Mouse (Mus musculus) urinary bladder, postnatal 36 days (tissue): Measurements from ENCODE around the gene Timm44.
A peak's percentile ranks its signal among the peaks of the same experiment; 100 is the strongest.

Experiments used
- DNase-seq, 2 experiments: peaks; one replicate each; pipeline ENCODE4 v3.0.0; 2022; ENCODE audit warnings: low spot score in 2 of 2, mixed read lengths in 1 of 2

Timm44 gene

DNA sequence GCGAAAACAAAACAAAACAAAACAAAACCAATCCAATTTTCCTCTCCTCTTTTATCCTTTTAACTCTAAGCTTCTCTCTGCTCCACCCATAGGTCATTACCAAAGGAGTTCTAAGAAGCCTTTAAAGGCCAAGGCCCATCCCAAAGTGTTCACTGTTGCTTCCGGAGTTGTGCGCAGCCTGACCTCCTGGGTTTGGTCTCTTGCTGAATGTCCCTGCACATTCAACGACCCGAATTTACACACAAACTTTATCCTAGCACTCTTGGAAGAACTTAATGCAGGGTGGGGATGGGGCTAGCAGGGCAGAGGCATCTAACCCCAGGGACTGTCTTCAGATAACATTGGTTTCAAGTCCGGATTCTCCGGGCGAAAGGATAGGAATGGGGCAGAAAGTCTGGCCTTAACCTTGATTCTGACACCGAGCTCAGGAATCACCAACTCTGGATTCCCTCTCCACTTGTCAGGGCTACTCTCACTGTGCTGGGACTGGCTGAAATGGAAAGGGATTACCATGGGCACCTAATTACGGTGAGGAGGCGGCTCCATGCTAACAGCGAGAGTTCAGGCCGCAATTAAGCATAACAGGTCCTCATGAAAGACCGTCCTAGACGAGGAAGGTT, 37.8 kb downstream of the Timm44 start:
- DNase-seq: no peak

DNA sequence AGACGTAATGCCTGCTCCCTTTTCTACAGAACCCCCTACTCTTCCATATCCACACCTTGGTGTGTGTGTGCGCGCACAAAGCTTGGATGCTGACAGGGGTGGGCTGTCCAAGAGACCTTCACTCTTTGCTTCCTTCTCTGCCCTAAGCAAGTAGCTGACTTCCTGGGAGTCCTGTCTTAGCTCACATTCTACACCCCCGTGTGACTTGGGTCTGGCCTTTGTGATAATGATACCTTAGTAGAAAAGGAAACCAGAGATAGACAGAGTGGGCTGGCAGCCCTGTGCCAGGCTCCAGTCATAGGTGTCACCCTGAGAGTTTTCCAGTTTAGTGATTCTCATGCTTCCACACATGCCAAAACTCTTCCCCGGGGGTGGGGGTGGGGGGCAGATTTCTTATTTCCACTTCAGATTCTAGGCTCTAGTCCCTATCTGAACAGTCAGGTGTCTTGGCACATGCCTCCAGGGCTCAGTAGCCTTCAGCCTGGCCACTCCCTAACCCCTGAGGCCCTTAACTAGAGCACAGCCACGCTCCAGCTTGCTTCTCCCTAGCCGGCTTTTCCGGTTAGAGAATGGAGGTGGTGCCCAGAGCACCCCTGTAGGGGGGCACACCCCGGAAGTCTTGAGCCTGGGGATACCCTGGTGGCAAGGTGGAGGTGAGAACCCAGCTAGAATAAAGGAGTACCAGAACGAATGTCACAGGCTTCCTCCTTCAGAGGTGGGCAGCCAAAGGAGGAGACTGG, 44.9 kb downstream of the Timm44 start:
- DNase-seq: peak; percentile 70 to 78

DNA sequence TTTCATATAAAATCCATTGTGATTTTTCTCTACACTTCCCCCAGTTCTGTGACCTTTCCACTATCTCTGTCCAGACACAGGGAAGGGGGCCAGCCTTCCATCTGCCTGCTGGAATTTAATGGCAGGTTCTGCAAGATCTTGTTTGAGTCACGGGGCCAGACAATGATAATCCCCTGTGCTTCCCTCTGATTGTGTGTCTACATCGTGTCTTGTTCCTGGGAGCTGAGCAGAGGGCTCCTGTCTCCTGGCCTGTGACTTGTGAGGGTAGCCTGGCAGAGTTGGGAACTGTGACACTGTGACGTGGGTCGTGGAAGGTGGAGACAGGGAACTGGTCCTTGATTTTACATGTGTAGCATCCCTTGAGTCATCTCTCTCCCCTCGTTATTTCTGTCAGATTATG, 45.9 kb downstream of the Timm44 start:
- no peak for DNase-seq

DNA sequence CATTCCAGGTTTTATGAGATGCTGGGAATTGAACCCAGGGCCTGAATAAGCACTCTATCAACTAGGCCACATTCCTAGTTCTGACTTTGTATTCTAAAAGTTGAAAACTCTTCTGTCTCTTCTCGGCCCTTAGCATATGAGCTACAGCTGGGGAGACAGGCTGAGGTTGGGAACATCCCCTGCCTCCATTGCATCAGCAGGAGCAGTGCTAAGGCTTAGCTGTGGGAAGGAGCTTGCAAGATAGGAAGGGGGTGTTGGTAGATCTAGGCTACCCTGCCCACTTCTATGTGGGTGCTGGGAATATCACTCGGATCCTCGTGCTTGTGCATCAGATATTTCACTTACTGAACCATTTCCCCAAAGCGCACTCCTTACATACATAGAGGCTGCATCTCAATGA, 47.8 kb downstream of the Timm44 start:
- no peak for DNase-seq

DNA sequence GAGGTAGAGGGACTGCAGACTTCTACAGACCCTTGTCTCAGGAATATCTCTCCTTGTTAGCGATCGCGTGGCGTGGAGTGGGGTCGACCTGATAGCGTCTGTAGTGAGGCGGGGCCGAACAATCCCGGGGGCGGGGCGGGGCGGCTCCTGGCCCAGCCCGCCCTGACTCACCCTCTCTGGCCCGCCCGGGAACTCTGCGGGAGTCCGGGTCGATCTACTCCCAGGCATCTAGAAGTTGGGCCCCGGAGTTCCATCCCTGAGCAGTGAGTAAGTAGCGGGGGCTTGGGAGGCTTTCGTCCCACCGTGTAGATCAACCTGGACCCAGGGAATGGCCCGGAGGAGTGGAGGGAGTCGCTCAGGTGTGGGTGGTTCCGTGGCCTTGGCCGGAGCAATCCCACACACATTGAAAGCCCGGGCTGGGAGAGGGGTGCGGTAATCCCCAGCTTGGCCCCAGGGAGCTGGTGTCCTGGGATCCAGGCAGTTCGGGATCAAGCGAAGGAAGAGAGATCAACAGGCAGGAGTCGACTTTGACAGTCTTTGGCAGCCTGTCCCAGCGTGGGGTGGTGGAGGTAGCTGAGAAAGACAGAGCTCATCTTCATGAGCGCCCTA, 48.9 kb downstream of the Timm44 start, which contains the start of gene Lrrc8e:
Lrrc8e (plus strand) TSS at position 89 of the 609 bp plus-strand sequence.
- peak; percentile 45 to 52 for DNase-seq

DNA sequence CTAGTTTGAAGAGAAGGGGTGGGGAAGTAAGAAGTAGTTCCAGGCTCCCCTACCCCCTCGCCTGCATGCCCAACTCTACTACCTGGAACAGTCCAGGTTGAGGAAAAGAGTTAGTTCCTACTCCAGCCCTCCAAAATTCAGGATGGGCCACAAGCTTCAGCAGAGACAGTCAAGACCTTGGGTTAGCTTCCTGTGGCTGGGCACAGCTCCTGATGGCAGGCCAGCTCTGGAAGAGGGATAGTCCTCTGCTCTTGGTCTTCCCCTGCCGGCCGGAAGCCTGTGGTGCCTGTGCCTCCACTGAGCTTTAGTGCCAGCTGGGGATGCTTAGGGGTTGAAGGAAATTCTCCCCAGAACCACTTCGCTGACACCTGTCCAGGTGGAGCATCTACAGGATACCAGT, 49.4 kb downstream of the Timm44 start:
- DNase-seq: no peak

DNA sequence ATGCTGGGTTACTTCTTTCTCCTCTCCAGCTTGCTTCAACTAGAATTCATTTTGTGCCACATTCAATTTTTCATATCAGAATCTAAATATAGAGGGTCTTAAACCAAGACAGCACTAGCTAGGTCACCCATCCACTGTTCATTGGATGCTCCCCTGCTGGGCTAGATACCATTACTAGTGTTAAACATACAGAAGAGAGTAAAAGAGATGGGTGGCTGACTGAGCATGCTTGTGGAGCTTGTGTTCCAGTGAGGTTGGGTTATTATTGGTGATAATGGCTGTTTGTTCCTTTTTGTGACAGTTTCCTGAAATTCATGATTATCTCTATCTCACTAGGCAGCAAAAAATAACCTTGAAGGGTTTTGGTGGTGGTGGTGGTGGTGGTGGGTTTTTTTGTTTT, 53.7 kb downstream of the Timm44 start:
- no peak for DNase-seq

DNA sequence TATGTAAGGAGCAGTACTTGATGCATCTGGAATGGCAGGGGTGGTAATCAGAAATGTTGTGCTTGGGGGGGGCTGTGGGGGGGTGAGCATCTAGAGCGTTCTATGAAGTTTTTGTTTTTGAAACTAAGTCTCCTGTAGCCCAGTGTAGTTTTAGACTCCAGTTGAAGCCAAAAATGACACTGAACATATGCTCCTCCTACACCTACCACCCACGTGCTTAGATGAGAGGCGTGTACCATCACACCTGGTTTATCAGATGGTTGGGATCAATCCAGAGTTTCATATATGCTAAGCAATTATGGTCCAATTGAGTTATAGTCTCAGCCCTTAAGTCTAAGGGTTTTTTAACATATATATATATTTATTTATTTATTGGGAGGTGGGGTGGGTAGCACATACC, 56.1 kb downstream of the Timm44 start:
- no peak for DNase-seq

DNA sequence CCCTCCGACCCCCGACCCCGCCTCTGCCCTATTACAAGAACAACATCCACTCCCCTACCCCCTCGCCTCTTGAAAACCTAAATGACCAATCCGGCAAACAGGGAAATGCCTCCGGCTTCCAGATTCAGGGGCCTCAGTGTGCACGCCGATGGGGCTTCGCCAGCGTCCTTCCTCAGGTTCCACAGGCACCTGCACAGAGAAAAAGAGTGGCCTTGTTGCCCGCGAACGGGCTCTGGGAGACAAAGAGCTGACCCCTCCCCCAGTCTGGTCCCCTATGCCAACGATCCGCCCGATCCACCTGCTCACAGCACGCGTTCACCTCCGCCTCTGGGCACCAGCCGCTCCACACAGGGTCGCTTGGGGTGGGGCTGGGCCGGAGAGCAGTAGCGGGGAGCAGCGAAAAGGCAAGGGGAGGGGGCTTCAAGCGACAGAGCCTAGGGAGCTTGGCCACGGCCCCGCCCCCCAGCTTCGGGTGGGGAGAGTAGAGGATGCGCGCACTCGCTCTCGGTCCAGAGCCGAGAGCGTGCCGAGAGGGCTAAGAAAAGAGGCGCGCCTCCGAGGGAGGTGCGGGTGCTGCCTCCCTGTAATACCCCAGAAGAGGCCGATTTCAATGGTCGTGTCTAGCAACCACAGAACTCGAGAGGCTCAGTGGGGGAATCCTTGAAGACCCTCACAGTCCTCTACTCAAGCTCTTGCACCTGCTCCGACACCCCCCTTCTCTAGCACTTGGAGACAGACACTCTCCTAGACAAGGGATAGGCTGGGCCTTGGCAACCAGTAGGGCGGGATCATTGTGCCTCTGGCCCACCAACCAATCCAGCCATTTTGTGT, 58.7 kb downstream of the Timm44 start, which contains the start of gene Prr36:
Prr36 (minus strand) TSS at position 669 of the 831 bp plus-strand sequence.
- DNase-seq: no peak

DNA sequence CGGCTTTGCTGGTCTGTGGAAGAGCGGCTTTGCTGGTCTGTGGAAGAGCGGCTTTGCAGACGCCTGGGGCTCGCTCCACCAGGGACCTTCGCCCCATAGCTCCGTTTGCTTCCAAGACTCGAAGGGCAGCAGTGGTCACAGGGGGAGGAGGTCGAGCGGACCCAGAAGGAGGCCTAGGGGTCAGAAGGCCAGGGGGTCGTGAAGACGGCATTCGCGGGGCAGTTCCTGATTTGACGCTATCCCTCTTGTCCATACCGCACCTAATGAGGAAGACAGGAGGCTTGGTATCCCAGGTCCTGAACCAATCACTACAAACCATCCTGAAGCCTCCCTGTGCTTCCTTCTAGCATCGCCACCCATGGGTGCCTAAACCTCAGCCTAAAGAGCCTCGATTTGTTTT, 59.4 kb downstream of the Timm44 start:
- no peak for DNase-seq

DNA sequence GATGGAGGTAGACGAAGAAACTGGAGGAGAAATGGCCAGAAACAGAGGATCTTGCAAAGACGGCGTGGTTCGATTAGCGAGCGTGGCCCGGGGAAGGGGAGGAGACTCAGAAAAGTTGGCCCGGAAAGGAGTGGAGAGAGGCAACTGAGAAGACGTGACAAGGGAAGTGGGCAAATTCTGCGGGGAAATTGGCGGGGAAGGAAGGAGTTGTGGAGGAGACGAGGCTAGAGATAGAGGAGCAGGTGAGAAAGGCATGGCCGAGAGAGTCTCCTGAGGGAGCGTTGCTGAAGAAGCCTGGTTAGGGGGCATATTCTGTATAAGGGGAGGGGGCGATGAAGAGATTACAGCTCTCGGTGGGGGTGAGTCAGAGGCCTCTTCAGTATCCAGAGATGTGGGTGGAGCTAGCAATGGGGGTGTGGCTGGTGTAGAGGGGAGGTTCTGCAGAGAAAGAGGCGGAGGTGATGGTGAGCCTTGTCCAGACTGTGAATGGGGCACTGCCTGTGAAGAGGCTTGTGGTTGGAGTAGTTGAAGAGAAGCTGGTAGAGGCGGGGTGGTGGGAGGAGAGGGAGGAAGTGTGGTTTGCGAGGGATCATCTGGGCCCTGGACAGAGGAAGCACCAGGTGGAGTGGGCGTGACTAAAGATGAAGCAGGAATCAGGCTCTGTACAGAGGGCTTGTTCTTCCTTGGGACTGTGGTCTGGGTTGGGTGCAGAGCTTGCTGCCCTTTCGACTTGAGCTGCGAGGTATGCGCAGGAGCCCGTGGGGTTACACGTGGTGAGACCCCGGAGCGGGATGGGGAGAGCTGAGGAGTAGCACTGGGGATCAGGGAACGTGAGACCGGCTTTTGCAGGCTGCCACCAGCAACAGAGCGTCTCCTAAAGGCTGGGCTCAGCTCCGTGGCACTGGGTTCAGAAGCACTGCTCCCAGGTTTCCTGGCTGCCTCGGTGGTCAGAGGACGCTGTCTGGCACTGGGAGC, 61.4 kb downstream of the Timm44 start:
- peak; percentile 67 to 76 for DNase-seq

DNA sequence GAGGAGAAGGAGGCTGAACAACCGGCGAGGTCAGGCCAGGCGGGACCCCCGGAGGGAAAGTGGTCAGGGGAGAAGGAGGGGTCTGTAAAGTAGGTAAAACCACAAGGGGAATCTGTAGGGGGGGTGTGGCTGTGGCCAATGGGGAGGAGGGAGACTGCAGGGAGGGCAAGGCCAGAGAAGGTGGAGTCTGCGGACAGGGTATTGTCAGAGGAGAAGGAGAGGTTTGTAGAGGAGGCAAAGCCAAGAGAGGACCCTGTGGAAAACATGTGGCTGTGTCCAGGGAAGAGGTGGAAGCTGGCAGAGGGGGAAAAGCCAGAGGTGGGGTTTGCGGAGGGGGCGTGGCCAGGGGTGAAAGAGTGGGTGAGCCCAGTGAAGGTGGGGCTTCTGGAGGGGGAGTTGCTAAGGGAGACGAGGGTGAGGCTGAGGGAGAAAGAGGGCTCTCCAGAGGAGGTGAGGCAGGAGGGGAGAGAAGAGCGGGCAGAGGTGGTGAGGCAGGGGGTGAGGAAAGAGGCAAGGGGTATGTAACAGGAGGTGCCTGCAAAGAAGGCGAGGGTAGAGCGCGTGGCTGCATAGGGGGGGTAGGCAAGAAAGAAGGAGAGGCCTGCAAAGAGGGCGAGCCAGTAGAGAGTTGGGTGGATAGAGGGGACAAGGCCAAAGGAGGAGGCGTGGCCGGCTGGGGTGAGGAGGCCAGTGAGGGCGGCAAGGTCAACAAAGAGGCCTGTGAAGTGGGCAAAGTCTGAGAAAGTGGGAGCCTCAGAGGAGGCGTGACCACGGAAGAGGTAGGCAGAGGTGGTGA, 62.3 kb downstream of the Timm44 start:
- DNase-seq: peak; percentile 60 to 66

DNA sequence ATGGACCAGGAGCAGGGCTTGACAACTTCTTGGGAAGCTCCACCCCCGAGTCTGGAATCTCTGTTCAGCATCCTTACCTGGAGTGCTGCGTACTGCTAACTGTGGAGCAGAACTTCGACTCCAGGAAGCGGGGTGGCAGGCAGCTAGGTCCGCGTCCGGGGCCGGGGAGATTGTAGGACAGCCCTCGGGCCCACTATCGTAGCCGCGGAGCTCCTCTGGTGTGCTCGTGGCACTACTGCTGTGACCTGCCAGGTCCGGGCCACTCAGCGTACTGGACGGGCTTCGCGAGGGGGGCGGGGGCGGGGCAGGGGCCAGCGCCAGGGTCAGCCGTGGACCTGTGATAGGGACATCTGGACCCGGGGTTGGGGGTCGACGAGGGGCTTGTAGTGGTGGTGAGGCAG, 62.9 kb downstream of the Timm44 start:
- peak; percentile 13 to 16 for DNase-seq

DNA sequence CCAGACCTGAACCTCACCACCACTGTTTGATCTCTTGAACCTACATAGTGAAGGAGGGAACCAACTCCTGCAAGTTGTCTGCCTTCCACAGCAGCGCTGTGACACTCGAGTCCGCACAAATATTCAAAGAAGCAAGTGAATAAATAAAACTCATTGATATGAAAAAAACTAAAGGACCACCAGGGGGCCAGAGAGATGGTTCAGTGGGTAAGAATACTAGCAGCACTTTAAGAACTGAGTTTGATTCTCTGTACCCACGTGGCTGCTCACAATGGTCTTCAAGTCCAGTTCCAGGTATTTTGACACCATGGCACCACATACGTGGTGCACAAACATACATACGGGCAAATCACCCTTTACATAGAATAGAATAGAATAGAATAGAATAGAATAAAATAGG, 64.6 kb downstream of the Timm44 start:
- no peak for DNase-seq
